Mouse (Mus musculus): ENCODE data around the gene Gnb1l. TPM values are rescaled to one million over a fixed set of nuclear protein-coding genes. Genes with fewer than 3 reads are reported as not detected.

Gnb1l gene
- total RNA-seq, 1 experiment, result 10.9 TPM

DNA sequence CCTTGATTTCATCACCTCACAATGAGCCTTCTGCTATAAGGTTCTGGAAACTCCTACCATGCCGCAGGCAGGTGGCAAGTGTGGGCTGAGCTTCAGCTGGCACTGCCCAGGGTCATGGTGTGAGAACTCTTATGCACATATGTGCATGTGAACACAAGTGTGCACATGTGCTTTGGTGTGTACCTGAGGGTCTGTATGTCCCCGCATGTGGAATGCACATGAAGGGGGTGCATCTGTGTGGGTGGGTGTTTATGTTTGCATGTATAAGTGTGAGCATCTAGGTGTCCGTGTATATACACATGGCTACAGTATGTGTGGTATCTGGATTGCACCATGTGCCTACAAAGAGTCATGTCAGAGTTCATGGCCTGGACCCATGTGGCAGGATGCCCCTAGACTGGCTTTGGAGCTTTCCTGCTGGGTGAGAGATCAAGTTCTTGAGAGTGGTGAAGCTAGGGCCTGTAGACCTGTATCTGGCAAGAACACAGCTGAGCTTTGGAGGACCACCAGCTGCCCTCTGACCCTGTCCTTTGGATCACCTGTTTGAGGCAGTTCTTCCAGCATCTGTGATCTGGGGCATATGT lies 39.0 kb downstream of the Gnb1l start:
- DNase-seq (ENCODE audit: low read depth, low spot score), result no peak
- Histone ChIP-seq H3K9ac (ENCODE audit: insufficient read depth, low read depth, low read length, poor library complexity, severe bottlenecking) (no peak overlapping the region), H3K4me1 (ENCODE audit: control insufficient read depth in 2 of 2, insufficient read depth in 2 of 2, low read length in 2 of 2, poor library complexity in 1 of 2) (peaks cover 2 to 3% of the 10 kb centered on the region in 2 experiments; a peak in 1 of 4 replicates), H3K27ac (ENCODE audit: insufficient read depth, low read depth, low read length, poor library complexity, severe bottlenecking) (no peak overlapping the region), H3K4me3 (ENCODE audit: insufficient read depth in 1 of 2, low read depth in 1 of 2, low read length in 2 of 2, poor library complexity in 1 of 2, severe bottlenecking in 1 of 2) (no peak overlapping the region), H3K9me3 (ENCODE audit: control insufficient read depth, insufficient read depth, low read depth, low read length) (no peaks in the 10 kb centered on the region), H3K36me3 (ENCODE audit: control insufficient read depth, insufficient read depth, low read length, poor library complexity, severe bottlenecking) (no peaks in the 10 kb centered on the region)
- TF ChIP-seq ZC3H11A (IDR thresholded peaks at IDR 0.05; ENCODE audit: borderline replicate concordance, low read depth, low read length), result no peak
- no peak for TF ChIP-seq CHD2 (IDR thresholded peaks at IDR 0.05; ENCODE audit: low read depth, low read length)
- no peak for TF ChIP-seq HCFC1 (IDR thresholded peaks at IDR 0.05; ENCODE audit: borderline replicate concordance, insufficient read depth, low read length)
- TF ChIP-seq ZNF384 (IDR thresholded peaks at IDR 0.05; ENCODE audit: low read depth, low read length), result no peak
- TF ChIP-seq MAFK (IDR thresholded peaks at IDR 0.05; ENCODE audit: insufficient read depth, low read depth, low read length), result no peak
- in situ Hi-C loops (cut with MboI; ENCODE audit: low sequenced_read_pairs in 2 of 2, unreplicated experiment in 2 of 2), result no loop called here

DNA sequence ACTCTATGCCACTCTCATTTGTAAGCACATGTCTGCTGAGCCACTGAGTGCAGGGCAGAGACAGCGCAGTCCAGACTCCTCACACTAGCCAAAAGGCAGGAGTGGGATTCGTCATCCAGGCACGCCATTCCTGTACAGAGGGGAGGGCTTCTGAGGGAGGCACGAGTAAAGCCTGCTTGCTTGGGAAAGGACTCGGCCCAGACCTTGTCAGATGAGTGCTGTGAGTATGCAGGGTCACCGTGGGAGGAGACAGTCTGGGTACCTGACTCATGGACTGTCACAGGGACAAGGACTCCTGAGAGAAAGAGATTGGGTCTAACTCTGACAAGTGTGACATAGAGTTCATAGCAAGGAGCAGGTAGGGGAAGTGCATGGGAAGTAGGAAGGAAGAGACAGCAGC lies 40.8 kb downstream of the Gnb1l start:
- in situ Hi-C loops (cut with MboI; ENCODE audit: low sequenced_read_pairs in 2 of 2, unreplicated experiment in 2 of 2), result no loop called here

DNA sequence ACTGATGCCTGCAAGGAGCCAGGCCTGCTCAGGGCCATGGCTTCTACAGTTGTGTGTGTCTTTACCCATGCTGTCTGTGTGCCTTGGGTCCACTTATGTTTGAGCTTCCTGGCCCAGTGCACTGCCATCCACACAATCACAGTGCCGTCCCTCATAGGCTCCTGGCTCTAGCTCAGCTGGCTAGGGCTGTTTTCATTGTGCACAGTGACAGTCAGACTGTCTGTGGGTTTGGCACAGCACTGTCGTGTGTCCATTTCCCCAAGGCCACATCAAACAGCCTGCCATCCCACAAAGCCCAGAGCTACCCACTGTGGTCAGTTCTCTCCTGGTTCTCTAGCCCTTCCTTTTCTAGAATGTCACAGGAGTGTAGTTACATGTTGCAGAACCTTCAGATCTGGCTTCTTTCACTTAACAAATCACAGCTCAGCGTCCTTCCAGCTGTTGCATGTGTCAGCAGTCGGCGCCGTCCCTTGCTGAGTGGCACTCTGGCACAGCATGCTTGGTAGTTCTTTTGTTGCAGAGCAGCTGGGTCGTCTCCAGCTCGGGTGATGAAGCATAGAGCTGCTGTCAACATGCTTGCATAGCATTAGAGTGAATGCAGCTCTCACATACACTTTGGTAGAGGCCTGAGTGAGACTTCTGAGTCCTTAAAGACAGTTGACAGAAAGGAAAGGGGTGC lies 44.8 kb downstream of the Gnb1l start:
- no peaks in the 10 kb centered on the region; the same call in 1 of the 2 replicates for H3K36me3 ChIP-seq (ENCODE audit: control insufficient read depth, insufficient read depth, low read length, poor library complexity, severe bottlenecking)
- no peak overlapping the region for H3K4me3 ChIP-seq (ENCODE audit: insufficient read depth in 1 of 2, low read depth in 1 of 2, low read length in 2 of 2, poor library complexity in 1 of 2, severe bottlenecking in 1 of 2)
- in situ Hi-C loops (cut with MboI; ENCODE audit: low sequenced_read_pairs in 2 of 2, unreplicated experiment in 2 of 2), result no loop called here
- H3K9me3 ChIP-seq (ENCODE audit: control insufficient read depth, insufficient read depth, low read depth, low read length), result no peaks in the 10 kb centered on the region
- no peak for DNase-seq (ENCODE audit: low read depth, low spot score)
- peaks cover under 1 to 2% of the 10 kb centered on the region in 2 experiments; a peak in 1 of 4 replicates for H3K4me1 ChIP-seq (ENCODE audit: control insufficient read depth in 2 of 2, insufficient read depth in 2 of 2, low read length in 2 of 2, poor library complexity in 1 of 2)
- TF ChIP-seq MAFK (IDR thresholded peaks at IDR 0.05; ENCODE audit: insufficient read depth, low read depth, low read length) (no peak), ZNF384 (IDR thresholded peaks at IDR 0.05; ENCODE audit: low read depth, low read length) (no peak), CHD2 (IDR thresholded peaks at IDR 0.05; ENCODE audit: low read depth, low read length) (no peak), HCFC1 (IDR thresholded peaks at IDR 0.05; ENCODE audit: borderline replicate concordance, insufficient read depth, low read length) (no peak), ZC3H11A (IDR thresholded peaks at IDR 0.05; ENCODE audit: borderline replicate concordance, low read depth, low read length) (no peak)
- no peak overlapping the region for H3K9ac ChIP-seq (ENCODE audit: insufficient read depth, low read depth, low read length, poor library complexity, severe bottlenecking)
- H3K27ac ChIP-seq (ENCODE audit: insufficient read depth, low read depth, low read length, poor library complexity, severe bottlenecking), result no peak overlapping the region

More for the DNA sequence above, 40.8 kb downstream of the Gnb1l start:
- Histone ChIP-seq H3K4me1 (ENCODE audit: control insufficient read depth in 2 of 2, insufficient read depth in 2 of 2, low read length in 2 of 2, poor library complexity in 1 of 2) (peaks cover 2 to 3% of the 10 kb centered on the region in 2 experiments; a peak in 1 of 4 replicates), H3K27ac (ENCODE audit: insufficient read depth, low read depth, low read length, poor library complexity, severe bottlenecking) (no peak overlapping the region), H3K4me3 (ENCODE audit: insufficient read depth in 1 of 2, low read depth in 1 of 2, low read length in 2 of 2, poor library complexity in 1 of 2, severe bottlenecking in 1 of 2) (no peak overlapping the region), H3K9me3 (ENCODE audit: control insufficient read depth, insufficient read depth, low read depth, low read length) (no peaks in the 10 kb centered on the region), H3K36me3 (ENCODE audit: control insufficient read depth, insufficient read depth, low read length, poor library complexity, severe bottlenecking) (no peaks in the 10 kb centered on the region; the same call in 1 of the 2 replicates), H3K9ac (ENCODE audit: insufficient read depth, low read depth, low read length, poor library complexity, severe bottlenecking) (no peak overlapping the region)
- DNase-seq (ENCODE audit: low read depth, low spot score), result no peak
- TF ChIP-seq CHD2 (IDR thresholded peaks at IDR 0.05; ENCODE audit: low read depth, low read length) (no peak), ZC3H11A (IDR thresholded peaks at IDR 0.05; ENCODE audit: borderline replicate concordance, low read depth, low read length) (no peak), MAFK (IDR thresholded peaks at IDR 0.05; ENCODE audit: insufficient read depth, low read depth, low read length) (no peak), HCFC1 (IDR thresholded peaks at IDR 0.05; ENCODE audit: borderline replicate concordance, insufficient read depth, low read length) (no peak), ZNF384 (IDR thresholded peaks at IDR 0.05; ENCODE audit: low read depth, low read length) (no peak)

DNA sequence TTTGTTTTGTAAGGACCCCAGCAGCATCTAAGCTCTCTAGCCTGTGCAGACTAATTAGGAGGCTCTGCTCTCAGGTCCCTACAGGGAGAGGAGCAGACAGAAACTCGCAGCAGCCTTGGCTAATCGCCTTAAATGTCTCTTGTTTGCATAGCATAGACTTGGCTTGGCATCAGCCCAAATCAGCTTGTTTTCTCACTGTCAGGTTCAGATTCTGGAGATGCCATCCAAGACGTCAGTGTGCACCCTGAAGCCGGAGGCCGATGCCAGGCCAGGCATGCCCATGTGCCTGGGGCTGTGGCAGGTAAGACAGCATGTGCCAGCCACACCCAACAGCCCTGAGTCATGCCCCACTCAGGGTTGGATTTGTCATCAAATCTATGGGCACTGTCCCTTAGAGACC lies 49.4 kb downstream of the Gnb1l start:
- Histone ChIP-seq H3K9me3 (ENCODE audit: control insufficient read depth, insufficient read depth, low read depth, low read length) (no peaks in the 10 kb centered on the region), H3K27ac (ENCODE audit: insufficient read depth, low read depth, low read length, poor library complexity, severe bottlenecking) (no peak overlapping the region), H3K36me3 (ENCODE audit: control insufficient read depth, insufficient read depth, low read length, poor library complexity, severe bottlenecking) (no peaks in the 10 kb centered on the region; the same call in 1 of the 2 replicates), H3K4me1 (ENCODE audit: control insufficient read depth in 2 of 2, insufficient read depth in 2 of 2, low read length in 2 of 2, poor library complexity in 1 of 2) (no peaks in the 10 kb centered on the region), H3K9ac (ENCODE audit: insufficient read depth, low read depth, low read length, poor library complexity, severe bottlenecking) (no peak overlapping the region), H3K4me3 (ENCODE audit: insufficient read depth in 1 of 2, low read depth in 1 of 2, low read length in 2 of 2, poor library complexity in 1 of 2, severe bottlenecking in 1 of 2) (no peak overlapping the region)
- DNase-seq (ENCODE audit: low read depth, low spot score), result no peak
- no peak for TF ChIP-seq ZC3H11A (IDR thresholded peaks at IDR 0.05; ENCODE audit: borderline replicate concordance, low read depth, low read length)
- TF ChIP-seq ZNF384 (IDR thresholded peaks at IDR 0.05; ENCODE audit: low read depth, low read length), result no peak
- in situ Hi-C loops (cut with MboI; ENCODE audit: low sequenced_read_pairs in 2 of 2, unreplicated experiment in 2 of 2), result no loop called here
